Mouse (Mus musculus) lung, postnatal 4 days (tissue): ENCODE data around the gene Slc6a16.

Source experiments
- DNase-seq, 2 experiments: peaks; one replicate each; pipeline ENCODE4 v3.0.0; 2021

The Slc6a16 gene

DNA sequence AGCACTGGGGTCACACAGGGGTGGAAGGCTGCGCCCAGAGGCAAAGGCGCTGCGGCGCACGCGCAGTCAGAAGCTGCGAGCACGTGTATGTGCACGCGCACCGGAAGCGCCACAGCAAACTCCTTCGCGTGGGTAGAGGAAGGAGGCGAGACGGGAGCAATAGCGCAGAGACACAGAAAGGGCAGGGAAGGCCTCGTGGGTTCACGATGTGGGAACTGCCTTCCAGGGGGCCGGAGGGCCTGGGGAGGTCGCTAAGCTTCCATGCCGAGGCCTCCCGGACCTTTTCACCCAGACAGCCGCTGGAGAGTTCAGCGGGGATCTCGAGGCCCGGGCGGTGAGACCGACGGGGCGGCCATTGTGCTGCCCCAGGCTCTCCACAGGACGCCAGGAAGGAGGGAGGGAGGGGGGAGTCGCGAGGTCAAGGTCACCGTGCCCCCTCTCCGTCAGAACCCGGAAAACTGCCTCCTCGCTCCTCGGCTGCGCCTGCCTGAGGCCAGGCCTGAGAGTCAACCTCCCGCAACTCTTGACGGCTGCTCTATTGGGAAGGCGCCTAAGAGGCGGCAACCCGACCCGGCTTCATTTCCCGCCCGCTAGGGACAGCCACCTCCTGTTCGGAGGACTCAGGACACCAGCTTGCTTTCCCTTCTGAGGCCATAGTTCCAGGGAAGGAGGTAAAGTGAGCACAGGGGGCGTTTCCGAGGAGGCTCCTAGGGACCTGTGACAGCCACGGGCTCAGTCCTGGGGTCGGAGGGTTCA, at the start of gene Slc6a16:
TSS of gene Slc6a16 (plus strand) at position 453 of the 756 bp plus-strand sequence.
- DNase-seq, result peak; percentile 37 to 59

DNA sequence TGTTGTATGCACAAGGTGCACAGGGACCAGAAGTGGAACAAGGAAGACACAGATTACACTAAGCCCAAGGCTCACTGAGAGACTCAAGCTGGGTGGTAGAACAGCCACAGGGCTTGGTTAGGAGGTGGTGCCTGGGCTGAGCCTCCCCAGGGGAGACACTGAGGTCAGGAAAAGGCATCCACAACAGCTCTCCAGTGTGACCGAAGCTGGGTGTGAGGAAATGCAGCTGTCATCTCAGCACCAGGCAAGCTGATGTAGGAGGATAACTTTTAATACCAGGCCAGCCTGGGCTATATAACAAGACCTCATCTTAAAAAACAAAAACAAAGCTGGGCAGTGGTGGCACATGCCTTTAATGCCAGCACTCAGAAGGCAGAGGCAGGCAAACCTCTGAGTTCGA, 49.7 kb upstream of the Slc6a16 start:
- no peak for DNase-seq

GRCm38 (mm10) chr7:45191803-45192363, 49.0 kb upstream of the Slc6a16 start:
- no peak for DNase-seq

DNA sequence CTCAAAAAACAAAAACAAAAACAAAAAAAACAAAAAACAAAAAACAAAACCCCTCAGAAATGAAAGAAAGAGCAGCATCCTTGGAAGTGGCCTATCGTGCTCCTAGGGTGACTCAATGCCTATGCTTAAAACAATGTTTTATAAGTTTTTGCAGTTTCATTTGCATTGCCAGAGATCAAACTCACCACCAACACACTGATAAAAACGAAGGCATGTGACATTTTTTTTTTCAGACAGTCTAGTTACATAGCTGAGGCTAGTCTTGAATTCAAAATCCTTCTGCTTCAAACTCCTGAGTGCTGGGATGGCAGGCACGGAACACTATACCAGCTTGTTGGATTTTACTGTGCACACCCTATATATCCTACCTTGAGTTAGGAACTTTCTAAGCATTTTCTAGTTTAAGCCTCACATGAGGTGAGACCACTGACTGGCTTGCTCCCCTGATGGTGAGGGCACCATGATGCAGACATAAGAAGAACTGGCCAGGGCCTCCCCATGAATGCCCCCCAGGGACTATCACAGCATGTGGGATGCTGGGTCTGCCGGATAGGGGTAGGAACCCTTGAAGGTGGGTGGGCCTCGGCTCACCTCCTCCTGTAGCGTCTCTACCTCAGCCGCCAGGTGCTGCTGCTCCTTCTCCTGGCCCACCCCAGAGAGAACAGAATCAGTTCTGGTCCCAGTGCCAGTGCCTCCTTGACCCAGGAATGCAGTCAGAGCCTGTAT, 48.1 kb upstream of the Slc6a16 start:
- no peak for DNase-seq

DNA sequence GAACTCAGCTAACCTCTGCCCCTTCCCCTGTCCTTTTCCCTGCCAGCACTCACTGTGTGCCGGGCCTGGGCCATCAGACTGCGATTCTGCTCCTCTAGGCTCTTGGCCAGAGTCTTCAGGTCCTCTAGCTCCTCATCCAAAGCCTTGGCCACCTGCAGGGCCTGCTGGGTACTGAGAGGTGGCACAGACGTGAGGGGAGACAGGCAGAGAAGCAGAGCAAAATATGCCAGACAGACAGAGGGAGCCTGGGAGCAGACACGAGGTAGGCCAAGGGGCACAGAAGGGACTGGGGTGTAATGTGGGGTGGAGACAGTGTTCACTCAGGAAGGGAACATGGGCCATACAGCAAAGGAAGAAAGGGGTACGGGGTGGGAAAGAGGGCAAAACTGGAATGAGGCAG, 47.5 kb upstream of the Slc6a16 start:
- no peak for DNase-seq

DNA sequence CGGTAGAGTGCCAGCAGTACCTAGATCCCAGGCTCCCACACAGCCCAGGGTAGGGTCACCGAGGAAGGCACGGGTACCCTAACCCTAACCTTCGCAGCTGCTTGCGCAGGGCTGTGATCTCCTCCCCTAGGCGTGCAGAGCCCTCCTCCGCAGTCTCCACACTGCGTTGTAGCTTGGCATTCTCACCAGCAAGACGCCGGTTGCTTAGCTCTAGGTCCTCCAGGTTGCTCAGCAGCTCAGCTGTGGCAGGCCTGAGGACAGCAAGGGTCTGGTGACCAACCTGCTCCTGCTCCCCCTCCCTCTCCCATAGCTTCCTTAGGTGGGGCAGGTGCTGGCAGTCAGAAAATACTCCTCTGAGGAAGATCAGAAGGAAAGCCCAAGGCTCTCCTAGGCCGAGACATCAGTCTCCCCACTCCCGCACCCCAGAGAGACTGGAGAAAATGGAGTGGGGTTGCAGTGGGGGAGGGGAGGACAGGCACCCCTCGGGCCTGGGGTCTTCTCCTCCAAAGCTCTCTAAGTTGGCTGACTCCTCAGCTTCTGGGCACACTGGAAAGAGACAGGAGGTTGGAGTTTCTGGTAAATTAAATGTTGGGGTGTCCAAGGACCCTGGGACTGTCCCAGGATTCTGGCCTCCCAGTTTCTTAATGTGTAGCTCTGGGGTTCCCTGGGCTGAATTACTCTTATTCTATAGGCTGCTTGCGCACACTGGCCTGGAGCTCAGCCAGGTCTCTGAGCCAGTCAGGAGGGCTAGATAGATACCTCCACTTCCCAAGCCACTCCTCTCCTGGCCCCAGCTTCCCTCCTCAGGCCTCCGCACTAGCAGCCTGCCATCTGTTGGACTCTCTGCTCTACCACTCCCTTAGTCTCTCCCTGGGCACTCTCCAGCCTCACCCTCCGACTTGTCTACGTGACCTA, 46.8 kb upstream of the Slc6a16 start:
- no peak for DNase-seq

DNA sequence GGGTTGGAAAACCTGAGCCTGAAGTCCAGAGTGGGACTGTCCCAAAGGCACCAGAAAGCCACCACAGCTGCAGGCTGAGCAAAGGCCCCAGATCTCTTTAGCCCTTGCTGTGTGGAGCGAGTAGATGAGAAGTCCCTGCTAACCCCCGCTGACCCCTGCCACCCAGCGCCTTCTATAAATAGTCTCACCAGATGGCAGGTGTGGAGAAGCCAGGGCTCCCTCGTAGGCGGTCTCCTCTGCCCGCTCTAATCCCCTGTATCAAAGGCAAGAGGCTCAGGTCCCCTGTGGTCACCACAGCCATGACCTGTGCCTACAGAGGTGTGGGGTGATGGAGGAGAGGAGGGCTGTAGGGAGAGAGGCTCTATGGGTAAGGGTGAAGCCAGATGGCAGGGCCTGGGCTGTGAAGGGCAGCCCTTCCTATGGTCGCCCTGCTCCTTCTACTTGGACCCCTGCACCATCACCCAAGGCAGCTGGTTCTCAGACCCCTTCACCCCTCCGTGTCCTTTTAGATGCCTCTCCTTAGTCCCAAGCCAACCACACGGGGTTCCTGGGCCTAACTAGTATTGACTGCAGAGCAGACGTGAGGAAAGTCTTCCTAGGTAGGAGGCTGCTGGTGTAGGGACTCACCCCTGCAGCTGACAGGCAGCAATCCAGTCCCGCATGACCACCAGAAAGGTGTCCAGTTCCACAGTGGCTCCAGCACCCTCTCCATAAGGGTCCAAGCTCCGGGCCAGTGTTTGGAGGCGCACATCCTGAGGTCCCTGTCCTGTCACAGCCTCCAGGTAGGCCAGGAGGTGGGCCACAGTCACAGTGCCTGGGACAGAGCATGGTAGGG, 45.3 kb upstream of the Slc6a16 start:
- DNase-seq, result no peak

DNA sequence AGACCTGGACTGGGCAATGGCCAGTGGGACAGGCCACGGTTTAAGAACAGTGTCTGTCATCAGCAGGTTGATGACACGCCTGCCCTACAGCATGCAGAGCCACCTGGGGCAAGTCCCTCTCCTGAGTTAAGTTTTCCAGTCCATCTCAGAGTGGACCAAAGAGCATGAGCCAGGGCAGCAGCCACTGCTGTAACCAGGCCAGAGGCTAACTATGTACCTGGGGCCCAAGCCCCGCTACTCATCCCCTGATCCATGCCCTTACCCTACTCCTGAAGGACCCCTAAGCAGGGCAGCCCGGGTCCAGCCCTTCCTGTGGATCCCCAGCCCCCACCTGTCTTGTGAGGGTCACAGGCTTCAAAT, 44.7 kb upstream of the Slc6a16 start:
- DNase-seq, result no peak

DNA sequence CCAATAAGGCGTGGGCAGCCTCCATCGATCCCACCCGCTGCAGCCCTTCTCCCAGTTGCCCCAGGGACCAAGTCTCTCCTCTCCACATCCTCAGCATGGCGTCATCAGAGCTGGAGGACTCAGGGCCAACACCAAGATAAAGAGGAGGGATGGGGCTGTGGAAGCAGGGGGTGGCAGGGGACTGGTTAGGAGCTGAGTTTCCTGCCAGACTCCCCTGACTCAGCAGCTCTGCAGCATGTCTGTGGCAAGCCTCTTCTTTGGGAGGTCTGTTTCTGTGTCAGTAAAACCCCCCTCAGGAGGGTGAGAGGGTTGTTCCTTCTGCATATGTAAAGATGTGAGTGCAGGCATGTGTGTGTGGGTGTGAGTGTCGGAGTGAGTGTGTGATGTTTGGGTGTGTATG, 43.9 kb upstream of the Slc6a16 start:
- no peak for DNase-seq

DNA sequence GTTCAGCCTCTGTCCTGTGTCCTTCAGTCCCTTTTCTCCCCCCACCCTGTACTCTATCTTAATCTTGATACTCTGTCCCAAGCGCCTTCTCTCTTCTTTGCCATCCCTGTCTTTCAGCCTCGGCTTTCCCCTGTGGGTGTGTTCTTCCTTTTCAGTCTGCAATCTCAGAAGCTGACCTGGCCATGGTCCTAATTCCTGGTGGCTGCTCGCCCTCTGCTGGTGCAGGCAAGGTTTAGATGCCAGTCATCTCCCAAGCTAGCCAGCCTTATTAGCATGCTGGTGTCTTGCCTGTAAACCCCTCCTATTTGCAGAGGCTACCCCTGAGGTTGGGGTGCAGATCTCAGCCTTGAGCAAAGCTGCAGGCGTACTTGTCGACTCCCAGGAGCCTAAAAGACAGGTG, 42.5 kb upstream of the Slc6a16 start:
- DNase-seq, result peak; percentile 77 to 80

- DNase-seq, result no peak
Measured at GRCm38 (mm10) chr7:45198961-45199360, 41.9 kb upstream of the Slc6a16 start.

- no peak for DNase-seq
Measured at GRCm38 (mm10) chr7:45202654-45203053, 38.2 kb upstream of the Slc6a16 start.

- peak; percentile 94 to 95 for DNase-seq
Measured at GRCm38 (mm10) chr7:45204380-45205143, 36.3 kb upstream of the Slc6a16 start, which contains the start of gene Ccdc155. Gene Ccdc155, minus strand, starts transcription at chr7:45204892.

- DNase-seq, result no peak
Measured at GRCm38 (mm10) chr7:45208260-45208659, 32.6 kb upstream of the Slc6a16 start.

GRCm38 (mm10) chr7:45211070-45211469, 29.8 kb upstream of the Slc6a16 start:
- no peak for DNase-seq

DNA sequence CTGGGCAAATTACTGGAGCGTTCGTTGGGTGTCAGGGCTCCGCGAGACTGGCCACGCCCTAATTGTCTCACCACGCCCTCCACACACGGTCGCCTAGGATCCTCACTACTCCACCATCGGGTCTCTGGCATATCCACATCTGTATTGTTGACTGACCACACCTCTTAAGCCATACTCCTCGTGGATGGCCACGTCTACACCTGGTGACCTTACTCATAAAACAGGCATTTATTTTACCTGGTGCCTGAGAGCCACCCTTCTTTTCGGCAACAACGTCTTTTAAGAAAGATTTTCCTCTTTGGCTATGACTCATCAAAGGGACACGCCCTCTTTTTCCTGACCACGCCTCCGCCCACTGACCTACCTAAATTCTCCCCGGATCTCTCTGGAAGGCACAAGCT, 29.0 kb upstream of the Slc6a16 start, which contains the start of gene Dkkl1:
TSS of gene Dkkl1 (minus strand) at position 297 of the 401 bp plus-strand sequence.
- DNase-seq, result no peak

DNA sequence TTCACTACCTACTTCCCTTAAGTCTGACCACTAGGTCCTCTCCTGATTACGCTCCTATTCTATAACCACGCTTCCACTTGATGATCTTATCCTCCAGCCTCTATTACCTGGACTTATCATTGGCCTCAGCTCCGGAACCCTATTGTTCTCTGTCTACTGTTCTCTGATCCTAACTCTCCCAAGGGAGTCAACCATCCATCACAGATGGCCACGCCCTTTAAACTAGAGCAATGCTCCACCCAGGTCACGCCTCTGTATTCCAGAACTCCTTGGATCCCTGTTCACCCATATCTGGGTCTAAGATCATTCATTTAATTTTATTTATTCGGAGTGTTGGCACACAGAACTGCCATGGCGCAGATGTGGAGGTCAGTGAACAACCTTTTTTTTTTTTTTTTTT, 28.5 kb upstream of the Slc6a16 start:
- DNase-seq, result no peak

DNA sequence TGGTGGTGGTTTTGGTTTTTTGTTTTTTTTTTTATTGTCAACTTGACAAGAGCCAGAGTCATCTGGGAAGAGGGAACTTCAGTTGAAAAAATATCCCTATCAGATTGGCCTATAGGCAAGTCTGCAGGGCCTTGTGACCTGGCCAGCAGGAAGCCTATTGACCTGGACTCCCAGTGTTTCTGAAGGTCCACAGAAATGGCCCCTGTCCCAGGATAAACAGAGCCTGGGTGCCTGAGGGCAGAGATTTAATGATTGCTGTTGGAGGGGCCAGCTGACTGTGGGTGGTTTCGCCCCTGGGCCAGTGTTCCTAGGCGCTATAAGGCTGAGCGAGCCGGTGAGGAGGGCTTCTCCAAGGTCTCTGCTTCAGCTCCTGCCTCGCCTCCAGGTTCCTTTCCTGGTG, 27.2 kb upstream of the Slc6a16 start:
- DNase-seq, result no peak

- DNase-seq, result peak; percentile 73 to 80
Measured at GRCm38 (mm10) chr7:45215673-45216441, 25.0 kb upstream of the Slc6a16 start, which contains the start of gene Tead2. Gene Tead2, plus strand, starts transcription at chr7:45215753.
